Mouse (Mus musculus): ENCODE results near the gene Ppp1r13l. TPM values are rescaled to one million over a fixed set of nuclear protein-coding genes. Genes with fewer than 3 reads are reported as not detected.

The Ppp1r13l gene
- polyA plus RNA-seq, 1 experiment from 2014 or later = 8.9 TPM

DNA sequence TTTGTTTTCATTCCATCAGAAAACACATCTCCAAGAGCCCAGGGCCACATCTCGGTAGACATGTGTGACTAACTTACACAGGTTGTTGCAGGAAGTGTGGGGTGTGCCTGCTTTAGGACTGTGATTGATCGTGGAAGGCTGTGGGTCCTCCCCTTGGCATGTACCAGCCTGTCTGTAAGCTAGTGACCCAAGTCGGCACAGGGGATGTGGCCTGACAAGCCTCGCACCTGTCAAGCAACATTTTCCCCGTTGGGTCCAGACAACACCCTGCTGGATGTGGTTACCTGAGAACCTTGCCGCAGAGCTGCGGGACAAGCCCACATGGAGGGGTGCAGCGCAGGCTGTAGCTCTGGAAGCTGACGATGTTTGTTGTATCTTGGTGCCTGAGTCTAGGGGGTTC, 37.1 kb upstream of the Ppp1r13l start:
- Histone ChIP-seq H3K4me2 (no peak overlapping the region), H3K27me3 (replicated peaks) (no peaks in the 10 kb centered on the region), H3K4me1 (peaks cover 30% of the 10 kb centered on the region), H3K9me3 (no peaks in the 10 kb centered on the region), H3K9ac (no peak overlapping the region), H3K36me3 (no peaks in the 10 kb centered on the region), H3K4me3 (replicated peaks) (no peak overlapping the region), H3K27ac (peak overlapping the region; percentile 31; the same call in 1 of the 2 replicates)
- 34% methylated on average over 9 of the region's 9 CpGs for WGBS
- ATAC-seq (ENCODE audit: insufficient read depth, low FRiP score, low read depth) = no peak

DNA sequence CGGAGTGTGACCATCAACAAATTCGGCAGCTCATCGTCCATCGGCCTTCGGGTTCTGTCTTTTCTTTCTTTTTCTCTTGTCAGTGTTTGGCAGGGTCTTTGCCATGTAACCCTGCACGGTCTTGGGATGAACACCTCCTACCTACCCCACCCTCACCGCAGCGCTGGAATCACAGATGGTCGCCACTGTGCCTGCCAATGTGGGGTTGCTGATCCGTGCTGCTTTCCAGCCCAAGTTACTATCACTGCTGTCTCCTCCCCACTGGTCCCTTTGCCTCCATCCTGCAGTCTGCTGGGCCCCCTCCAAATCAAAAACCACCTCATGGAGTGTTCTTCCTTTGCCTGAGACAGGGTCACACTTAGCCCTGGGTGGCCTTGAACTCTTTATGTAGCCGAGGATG, 35.3 kb upstream of the Ppp1r13l start:
- Histone ChIP-seq H3K9ac (no peak overlapping the region), H3K4me3 (replicated peaks) (no peak overlapping the region), H3K4me2 (no peak overlapping the region), H3K9me3 (no peaks in the 10 kb centered on the region), H3K27me3 (replicated peaks) (no peaks in the 10 kb centered on the region), H3K36me3 (no peaks in the 10 kb centered on the region), H3K4me1 (peaks cover 34% of the 10 kb centered on the region), H3K27ac (no peak overlapping the region)
- WGBS = 81% methylated on average over 11 of the region's 11 CpGs
- ATAC-seq (ENCODE audit: insufficient read depth, low FRiP score, low read depth) = no peak

DNA sequence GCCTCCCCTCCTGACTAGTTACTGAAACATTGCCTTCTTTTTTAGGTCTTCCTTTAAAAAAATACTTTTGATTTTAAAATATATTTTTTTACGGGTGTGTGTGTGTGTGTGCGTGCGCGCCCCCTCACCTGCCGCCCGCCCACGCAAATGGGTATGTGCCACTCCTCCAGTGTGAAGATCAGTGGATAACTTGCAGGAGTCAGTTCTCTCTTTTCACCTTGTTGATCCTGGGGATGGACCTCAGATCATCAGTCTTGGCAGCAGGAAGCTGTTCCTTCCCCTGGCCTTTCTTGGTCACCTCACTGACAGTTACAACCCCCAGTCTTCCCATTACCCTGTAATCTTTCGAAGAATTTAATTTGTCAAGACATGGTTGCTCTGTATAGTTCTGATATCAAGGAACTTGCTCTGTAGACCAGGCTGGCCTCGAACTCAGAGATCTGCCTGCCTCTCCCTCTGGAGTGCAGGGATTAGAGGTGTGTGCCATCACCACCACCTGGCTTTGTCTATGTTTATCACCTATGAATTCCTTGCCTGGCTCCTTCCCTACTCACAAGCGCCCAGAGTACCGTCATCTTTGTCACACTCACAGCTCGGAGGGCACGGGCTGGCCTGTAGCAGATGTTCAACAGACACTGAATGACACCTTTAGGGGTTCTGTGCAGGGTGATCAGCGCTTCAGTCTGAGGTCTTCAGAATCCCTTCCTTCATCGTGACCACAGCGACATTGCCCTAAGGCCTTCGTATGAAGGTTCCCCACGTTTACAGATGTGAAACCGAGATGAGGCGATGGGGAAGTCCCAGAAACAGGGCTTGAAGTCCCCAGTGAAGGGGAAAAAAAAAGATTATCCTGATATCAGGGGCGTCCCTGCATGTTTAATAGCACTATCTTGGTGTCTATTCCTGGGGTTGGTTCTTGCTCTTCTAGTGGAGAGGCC, 34.0 kb upstream of the Ppp1r13l start:
- Histone ChIP-seq H3K4me3 (replicated peaks) (peak overlapping the region; percentile 41; the same call in 1 of the 2 replicates), H3K4me2 (peak overlapping the region; percentile 70), H3K4me1 (peaks cover 24% of the 10 kb centered on the region), H3K36me3 (no peaks in the 10 kb centered on the region), H3K9ac (no peak overlapping the region), H3K27me3 (replicated peaks) (no peaks in the 10 kb centered on the region), H3K9me3 (no peaks in the 10 kb centered on the region), H3K27ac (no peak overlapping the region)
- WGBS = 71% methylated on average over 21 of the region's 21 CpGs
- no peak for ATAC-seq (ENCODE audit: insufficient read depth, low FRiP score, low read depth)

DNA sequence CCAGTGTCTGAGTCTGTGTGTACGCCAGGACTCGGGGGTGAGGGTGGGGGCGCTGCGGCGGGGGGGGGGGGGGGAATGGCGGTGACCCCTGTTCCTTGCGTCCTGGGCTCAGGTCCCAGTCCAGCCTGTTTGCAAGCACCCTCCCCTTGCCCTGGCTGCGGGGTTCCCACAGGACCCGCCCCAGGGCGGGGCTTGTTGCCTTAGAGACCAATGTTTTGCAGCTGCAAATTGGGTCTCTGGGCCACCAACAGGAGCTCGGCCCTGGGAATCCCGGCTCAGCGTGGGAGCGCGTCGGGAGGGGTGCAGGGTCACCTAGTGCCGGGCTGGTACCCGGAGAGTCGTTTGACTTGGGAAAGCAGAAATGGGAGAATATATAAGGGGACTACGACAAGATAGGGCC, 33.2 kb upstream of the Ppp1r13l start:
- Histone ChIP-seq H3K4me1 (peaks cover 19% of the 10 kb centered on the region), H3K9me3 (no peaks in the 10 kb centered on the region), H3K4me2 (peak overlapping the region; percentile 70), H3K36me3 (no peaks in the 10 kb centered on the region), H3K27ac (peak overlapping the region; percentile 82), H3K27me3 (replicated peaks) (no peaks in the 10 kb centered on the region), H3K9ac (no peak overlapping the region), H3K4me3 (replicated peaks) (peak overlapping the region; percentile 41)
- WGBS = under 1% methylated on average over 18 of the region's 20 CpGs
- peak; percentile 73 for ATAC-seq (ENCODE audit: insufficient read depth, low FRiP score, low read depth)

DNA sequence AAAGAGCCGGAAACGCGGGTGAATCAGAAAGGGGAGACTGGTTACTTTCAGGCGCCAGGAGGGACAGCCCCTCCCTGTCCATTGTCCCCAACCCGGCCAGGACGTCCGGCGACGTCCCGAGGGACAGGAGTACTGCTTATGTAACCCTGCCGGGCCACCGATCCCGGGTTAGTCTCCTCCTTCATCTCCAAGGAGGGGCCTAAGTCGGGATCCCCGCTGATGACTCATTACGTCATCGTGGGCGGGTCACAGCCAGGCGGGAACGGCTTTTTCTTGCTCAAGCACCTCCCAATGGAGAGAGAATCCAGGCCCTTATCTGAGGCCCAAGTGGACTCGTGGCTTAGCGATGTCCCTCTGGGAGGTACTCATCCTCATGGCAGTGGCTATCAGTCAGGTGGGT, 32.4 kb upstream of the Ppp1r13l start:
- no peaks in the 10 kb centered on the region for H3K27me3 ChIP-seq (replicated peaks)
- peak overlapping the region; percentile 82 for H3K27ac ChIP-seq
- H3K36me3 ChIP-seq = no peaks in the 10 kb centered on the region
- H3K4me3 ChIP-seq (replicated peaks) = peak overlapping the region; percentile 41
- peaks cover 19% of the 10 kb centered on the region for H3K4me1 ChIP-seq
- under 1% methylated on average over 22 of the region's 22 CpGs for WGBS
- H3K9me3 ChIP-seq = no peaks in the 10 kb centered on the region
- ATAC-seq (ENCODE audit: insufficient read depth, low FRiP score, low read depth) = peak; percentile 67
- 0 out of 2 replicates have a peak overlapping the region, but pooled peaks have one; percentile 25 for H3K9ac ChIP-seq
- peak overlapping the region; percentile 70 for H3K4me2 ChIP-seq

DNA sequence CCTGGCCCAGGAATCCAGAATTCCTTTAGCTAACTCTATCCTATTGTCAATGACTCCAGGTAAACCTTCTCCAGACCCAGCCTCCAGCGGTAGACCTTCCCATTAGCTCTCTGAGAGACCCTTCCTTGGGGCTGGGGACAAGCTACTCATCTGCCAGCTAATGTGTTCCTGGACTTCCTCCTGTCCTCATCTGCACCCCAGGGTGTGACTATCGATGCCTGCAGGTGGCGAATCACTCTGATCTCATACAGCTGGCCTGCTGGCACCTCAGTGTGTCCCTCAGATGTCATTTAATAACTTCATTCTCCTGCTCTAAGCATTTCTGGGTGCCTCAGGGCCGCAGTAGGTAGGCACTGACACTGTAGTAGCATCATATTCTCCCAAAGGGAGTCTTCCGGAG, 31.8 kb upstream of the Ppp1r13l start:
- Histone ChIP-seq H3K27me3 (replicated peaks) (no peaks in the 10 kb centered on the region), H3K9ac (no peak overlapping the region)

DNA sequence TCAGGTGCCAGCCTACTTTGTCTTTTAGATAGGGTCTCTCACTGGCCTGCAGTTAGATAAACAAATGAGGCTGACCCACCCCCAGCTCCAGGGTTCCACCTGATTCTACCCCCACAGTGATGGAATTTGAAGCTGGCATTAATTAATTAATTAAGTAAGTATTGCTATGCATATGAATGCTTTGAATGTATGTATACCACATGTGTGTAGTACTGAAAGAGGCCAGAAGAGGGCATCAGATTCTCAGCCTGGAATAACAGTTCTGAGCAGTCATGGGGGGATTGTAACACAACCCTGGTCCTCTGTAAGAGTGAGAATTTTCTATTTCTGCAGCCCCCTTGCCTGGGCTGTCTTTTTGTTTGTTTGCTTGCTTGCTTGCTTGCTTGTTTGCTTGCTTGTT, 31.1 kb upstream of the Ppp1r13l start:
- peaks cover 23% of the 10 kb centered on the region for H3K4me1 ChIP-seq
- ATAC-seq (ENCODE audit: insufficient read depth, low FRiP score, low read depth) = no peak
- no peak overlapping the region for H3K4me2 ChIP-seq
- no peak overlapping the region for H3K4me3 ChIP-seq (replicated peaks)
- H3K27ac ChIP-seq = no peak overlapping the region
- no peaks in the 10 kb centered on the region for H3K36me3 ChIP-seq
- no peaks in the 10 kb centered on the region for H3K27me3 ChIP-seq (replicated peaks)
- H3K9ac ChIP-seq = no peak overlapping the region
- no peaks in the 10 kb centered on the region for H3K9me3 ChIP-seq

More for the DNA sequence above, 31.8 kb upstream of the Ppp1r13l start:
- 72% methylated on average over 5 of the region's 5 CpGs for WGBS
- H3K36me3 ChIP-seq = no peaks in the 10 kb centered on the region
- H3K4me3 ChIP-seq (replicated peaks) = no peak overlapping the region
- no peaks in the 10 kb centered on the region for H3K9me3 ChIP-seq
- peak overlapping the region; percentile 42; the same call in 1 of the 2 replicates for H3K27ac ChIP-seq
- H3K4me2 ChIP-seq = 0 out of 2 replicates have a peak overlapping the region, but pooled peaks have one; percentile 70
- peaks cover 23% of the 10 kb centered on the region for H3K4me1 ChIP-seq
- no peak for ATAC-seq (ENCODE audit: insufficient read depth, low FRiP score, low read depth)

DNA sequence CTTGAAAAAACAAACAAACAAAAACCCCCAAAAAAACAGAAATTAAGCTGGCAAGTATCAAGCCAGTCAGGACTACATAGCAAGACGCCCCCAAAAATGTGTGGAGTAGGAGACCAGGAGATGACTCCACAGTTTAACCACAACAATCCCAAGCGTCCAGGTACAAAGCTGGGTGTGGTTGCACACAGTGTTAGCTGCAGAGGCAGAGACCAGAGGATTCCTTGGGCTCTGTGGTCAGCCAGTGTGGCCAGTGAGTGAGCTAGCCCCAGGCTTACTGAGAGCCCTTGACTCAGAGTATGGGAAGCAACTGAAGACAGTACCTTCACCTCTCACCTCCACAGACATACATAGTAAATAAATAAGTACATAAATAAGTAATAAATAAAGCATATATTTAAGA, 27.6 kb upstream of the Ppp1r13l start:
- no peak for ATAC-seq (ENCODE audit: insufficient read depth, low FRiP score, low read depth)
- 62% methylated on average over 2 of the region's 2 CpGs for WGBS
- peaks cover 13% of the 10 kb centered on the region for H3K4me1 ChIP-seq
- no peak overlapping the region for H3K9ac ChIP-seq
- H3K4me2 ChIP-seq = no peak overlapping the region
- no peak overlapping the region for H3K4me3 ChIP-seq (replicated peaks)
- H3K36me3 ChIP-seq = no peaks in the 10 kb centered on the region
- no peaks in the 10 kb centered on the region for H3K27me3 ChIP-seq (replicated peaks)
- no peaks in the 10 kb centered on the region for H3K9me3 ChIP-seq
- no peak overlapping the region for H3K27ac ChIP-seq

DNA sequence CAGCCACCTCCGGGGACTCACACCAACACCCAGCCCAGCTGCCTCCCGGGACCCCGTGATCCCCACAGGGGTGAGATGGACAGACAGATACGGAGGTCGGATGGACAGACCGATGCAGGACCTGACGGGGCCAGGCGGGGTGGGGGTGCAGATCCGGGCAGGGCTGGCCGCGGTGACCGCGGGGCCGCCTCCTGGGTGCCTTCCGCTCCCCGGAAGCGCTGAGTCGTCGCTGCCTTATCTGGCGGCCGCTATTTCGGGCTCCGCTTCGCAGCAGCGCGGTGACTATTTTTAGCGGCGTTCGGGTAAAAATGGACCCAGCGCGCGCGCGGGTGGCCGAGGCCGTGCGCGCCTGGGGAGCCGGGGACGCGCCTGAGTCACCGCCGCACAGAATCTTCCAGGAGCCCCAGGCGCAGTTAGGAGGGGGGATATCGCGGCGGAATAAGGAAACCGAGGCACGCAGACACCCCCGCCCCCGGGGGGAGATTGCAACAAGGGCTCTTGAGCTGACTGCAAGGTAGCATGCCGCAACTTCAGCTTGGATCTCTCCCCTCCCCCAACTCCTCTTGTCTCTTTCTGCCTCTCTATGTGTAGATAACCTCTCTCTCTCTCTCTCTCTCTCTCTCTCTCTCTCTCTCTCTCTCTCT, 26.7 kb upstream of the Ppp1r13l start:
- H3K4me3 ChIP-seq (replicated peaks) = peak overlapping the region; percentile 61
- H3K4me1 ChIP-seq = peaks cover 8% of the 10 kb centered on the region; the same call in 1 of the 2 replicates
- peak overlapping the region; percentile 64 for H3K27ac ChIP-seq
- ATAC-seq (ENCODE audit: insufficient read depth, low FRiP score, low read depth) = peak; percentile 68
- H3K9me3 ChIP-seq = no peaks in the 10 kb centered on the region
- H3K36me3 ChIP-seq = no peaks in the 10 kb centered on the region
- H3K9ac ChIP-seq = peak overlapping the region; percentile 67
- H3K27me3 ChIP-seq (replicated peaks) = no peaks in the 10 kb centered on the region
- H3K4me2 ChIP-seq = peak overlapping the region; percentile 86
- 0% methylated on average over 51 of the region's 52 CpGs for WGBS

DNA sequence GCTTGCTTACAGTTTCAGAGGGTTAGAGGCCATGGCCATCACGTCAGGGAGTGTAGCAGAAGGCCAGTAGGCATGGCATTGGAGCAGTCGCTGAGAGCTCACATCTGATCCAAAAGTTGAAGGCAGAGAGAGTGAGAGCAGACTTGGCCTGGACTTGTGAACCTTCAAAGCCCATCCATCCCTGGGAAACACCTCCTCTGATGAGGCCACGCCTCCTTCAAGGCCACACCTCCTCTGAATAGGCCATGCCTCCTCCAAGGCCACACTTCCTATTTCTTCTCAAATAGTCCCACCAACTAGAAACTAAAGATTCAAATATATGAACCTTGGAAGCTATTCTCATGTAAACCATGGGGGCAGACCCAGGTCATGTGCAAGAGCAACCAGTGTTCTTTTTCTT, 24.0 kb upstream of the Ppp1r13l start:
- no peak for ATAC-seq (ENCODE audit: insufficient read depth, low FRiP score, low read depth)
- peaks cover 6% of the 10 kb centered on the region; the same call in 1 of the 2 replicates for H3K4me1 ChIP-seq
- H3K27ac ChIP-seq = no peak overlapping the region
- WGBS = 41% methylated on average over 3 of the region's 3 CpGs
- H3K4me3 ChIP-seq (replicated peaks) = no peak overlapping the region
- H3K27me3 ChIP-seq (replicated peaks) = no peaks in the 10 kb centered on the region
- no peaks in the 10 kb centered on the region for H3K36me3 ChIP-seq
- no peaks in the 10 kb centered on the region for H3K9me3 ChIP-seq
- H3K4me2 ChIP-seq = no peak overlapping the region
- no peak overlapping the region for H3K9ac ChIP-seq

DNA sequence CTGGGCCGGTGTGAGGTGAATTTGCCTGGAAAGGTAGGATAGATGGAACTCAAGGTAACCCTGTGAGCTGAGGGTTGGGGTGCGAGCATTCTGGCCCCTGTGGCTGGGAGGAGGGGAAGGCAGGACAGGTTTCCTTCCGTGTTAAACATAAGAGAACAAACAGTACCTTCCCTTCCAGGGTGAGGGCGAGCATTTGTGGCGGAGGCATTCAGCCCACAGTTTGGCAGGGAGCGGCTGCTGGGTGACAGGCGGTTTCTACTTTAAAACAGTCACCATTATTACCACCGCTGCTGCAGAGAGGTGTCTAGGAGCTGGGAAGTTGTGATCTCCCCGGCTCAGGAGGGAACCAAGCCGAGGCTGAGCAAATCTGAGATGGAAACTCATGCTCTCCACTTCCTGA, 22.4 kb upstream of the Ppp1r13l start:
- Histone ChIP-seq H3K4me3 (replicated peaks) (no peak overlapping the region), H3K9me3 (no peaks in the 10 kb centered on the region), H3K4me2 (no peak overlapping the region), H3K27me3 (replicated peaks) (no peaks in the 10 kb centered on the region), H3K9ac (no peak overlapping the region), H3K36me3 (no peaks in the 10 kb centered on the region), H3K4me1 (peaks cover 15% of the 10 kb centered on the region), H3K27ac (no peak overlapping the region)
- 49% methylated on average over 10 of the region's 10 CpGs for WGBS
- ATAC-seq (ENCODE audit: insufficient read depth, low FRiP score, low read depth) = no peak

DNA sequence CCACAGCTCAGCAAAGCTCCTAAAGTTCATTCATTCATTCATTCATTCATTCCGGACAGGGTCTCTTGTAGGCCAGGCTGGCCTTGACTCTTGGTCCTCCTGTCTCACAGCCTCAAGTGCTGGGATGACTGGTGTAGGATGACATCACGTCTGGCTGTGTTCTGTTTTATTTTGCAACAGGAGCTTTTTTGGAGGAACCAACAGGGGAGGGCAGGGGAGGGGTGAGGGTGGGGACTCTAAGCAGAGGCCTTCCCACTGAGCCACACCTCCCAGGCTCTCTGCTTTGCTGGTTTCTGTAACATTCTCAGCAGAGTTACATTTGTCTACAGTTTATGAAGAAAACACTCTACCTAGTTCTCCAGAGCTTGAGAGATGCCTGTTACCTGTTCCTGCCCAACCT, 21.5 kb upstream of the Ppp1r13l start:
- no peak overlapping the region for H3K4me3 ChIP-seq (replicated peaks)
- no peak overlapping the region for H3K4me2 ChIP-seq
- no peak overlapping the region for H3K9ac ChIP-seq
- peaks cover 3% of the 10 kb centered on the region; the same call in 1 of the 2 replicates for H3K27me3 ChIP-seq (replicated peaks)
- WGBS = 62% methylated on average over 2 of the region's 2 CpGs
- peaks cover 20% of the 10 kb centered on the region for H3K4me1 ChIP-seq
- H3K36me3 ChIP-seq = no peaks in the 10 kb centered on the region
- H3K9me3 ChIP-seq = no peaks in the 10 kb centered on the region
- H3K27ac ChIP-seq = no peak overlapping the region
- ATAC-seq (ENCODE audit: insufficient read depth, low FRiP score, low read depth) = no peak

Data from stomach, embryonic 15.5 days (tissue).